Mouse (Mus musculus): ENCODE data around the gene Rgs10. TPM values are rescaled to one million over a fixed set of nuclear protein-coding genes. Genes with fewer than 3 reads are reported as not detected.
A peak's percentile ranks its signal among the peaks of the same experiment; 100 is the strongest.

Rgs10 gene
- polyA plus RNA-seq, 1 experiment from 2014 or later, result 32.6 TPM

- no peak overlapping the region for H3K27ac ChIP-seq (ENCODE audit: low read length)
Observed at GRCm38 (mm10) chr7:128383726-128384463, 34.7 kb downstream of the Rgs10 start.

GRCm38 (mm10) chr7:128383189-128383725 is 35.3 kb downstream of the Rgs10 start:
- Histone ChIP-seq H3K4me1 (ENCODE audit: control insufficient read depth, insufficient read depth, low read length) (peaks cover 13% of the 10 kb centered on the region), H3K9me3 (ENCODE audit: control insufficient read depth, low read depth, low read length) (no peaks in the 10 kb centered on the region), H3K36me3 (ENCODE audit: control insufficient read depth, insufficient read depth, low read length) (no peaks in the 10 kb centered on the region), H3K27ac (ENCODE audit: low read length) (no peak overlapping the region), H3K4me3 (ENCODE audit: low read depth, low read length) (no peak overlapping the region), H3K4me2 (replicated peaks; ENCODE audit: low read depth, low read length) (no peak overlapping the region), H3K9ac (replicated peaks; ENCODE audit: low read depth, low read length) (no peak overlapping the region), H3K27me3 (ENCODE audit: control insufficient read depth, insufficient read depth, low read length) (no peaks in the 10 kb centered on the region)
- no peak for ATAC-seq (ENCODE audit: insufficient number of reproducible peaks, insufficient read depth, low FRiP score, low read depth)
- 74% methylated on average over 7 of the region's 7 CpGs for WGBS

More at GRCm38 (mm10) chr7:128383726-128384463, 34.7 kb downstream of the Rgs10 start:
- Histone ChIP-seq H3K9me3 (ENCODE audit: control insufficient read depth, low read depth, low read length) (no peaks in the 10 kb centered on the region), H3K4me1 (ENCODE audit: control insufficient read depth, insufficient read depth, low read length) (peaks cover 17% of the 10 kb centered on the region), H3K27me3 (ENCODE audit: control insufficient read depth, insufficient read depth, low read length) (no peaks in the 10 kb centered on the region), H3K9ac (replicated peaks; ENCODE audit: low read depth, low read length) (no peak overlapping the region), H3K4me3 (ENCODE audit: low read depth, low read length) (no peak overlapping the region), H3K36me3 (ENCODE audit: control insufficient read depth, insufficient read depth, low read length) (no peaks in the 10 kb centered on the region), H3K4me2 (replicated peaks; ENCODE audit: low read depth, low read length) (no peak overlapping the region)
- 61% methylated on average over 10 of the region's 10 CpGs for WGBS
- no peak for ATAC-seq (ENCODE audit: insufficient number of reproducible peaks, insufficient read depth, low FRiP score, low read depth)

DNA sequence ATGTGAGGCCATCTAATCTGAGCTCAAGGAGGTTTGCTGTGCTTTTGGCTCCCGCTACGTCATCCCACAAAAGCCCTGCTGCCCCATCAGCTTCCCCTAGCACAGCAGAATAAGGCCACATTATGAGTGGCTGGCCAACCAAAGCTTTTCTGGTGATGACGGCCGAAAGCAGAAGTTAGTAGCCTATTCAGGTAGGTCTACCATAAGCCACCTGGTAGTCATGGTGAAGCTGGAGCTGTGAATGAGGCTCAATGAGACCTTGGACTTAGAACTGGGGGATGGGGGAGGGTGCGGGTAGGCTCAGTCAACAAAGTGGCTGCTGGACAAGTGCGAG is 36.1 kb downstream of the Rgs10 start:
- no peaks in the 10 kb centered on the region for H3K9me3 ChIP-seq (ENCODE audit: control insufficient read depth, low read depth, low read length)
- H3K27me3 ChIP-seq (ENCODE audit: control insufficient read depth, insufficient read depth, low read length), result no peaks in the 10 kb centered on the region
- H3K27ac ChIP-seq (ENCODE audit: low read length), result no peak overlapping the region
- WGBS, result 96% methylated on average over 6 of the region's 6 CpGs
- ATAC-seq (ENCODE audit: insufficient number of reproducible peaks, insufficient read depth, low FRiP score, low read depth), result no peak
- H3K9ac ChIP-seq (replicated peaks; ENCODE audit: low read depth, low read length), result no peak overlapping the region
- H3K36me3 ChIP-seq (ENCODE audit: control insufficient read depth, insufficient read depth, low read length), result no peaks in the 10 kb centered on the region
- H3K4me3 ChIP-seq (ENCODE audit: low read depth, low read length), result no peak overlapping the region
- peaks cover 13% of the 10 kb centered on the region; the same call in 1 of the 2 replicates for H3K4me1 ChIP-seq (ENCODE audit: control insufficient read depth, insufficient read depth, low read length)
- no peak overlapping the region for H3K4me2 ChIP-seq (replicated peaks; ENCODE audit: low read depth, low read length)

- H3K4me3 ChIP-seq (ENCODE audit: low read depth, low read length), result no peak overlapping the region
- H3K4me1 ChIP-seq (ENCODE audit: control insufficient read depth, insufficient read depth, low read length), result peaks cover 13% of the 10 kb centered on the region; the same call in 1 of the 2 replicates
- 78% methylated on average over 14 of the region's 14 CpGs for WGBS
- H3K9ac ChIP-seq (replicated peaks; ENCODE audit: low read depth, low read length), result no peak overlapping the region
- H3K9me3 ChIP-seq (ENCODE audit: control insufficient read depth, low read depth, low read length), result no peaks in the 10 kb centered on the region
- H3K36me3 ChIP-seq (ENCODE audit: control insufficient read depth, insufficient read depth, low read length), result no peaks in the 10 kb centered on the region
- no peak overlapping the region for H3K27ac ChIP-seq (ENCODE audit: low read length)
- no peak overlapping the region for H3K4me2 ChIP-seq (replicated peaks; ENCODE audit: low read depth, low read length)
- no peaks in the 10 kb centered on the region for H3K27me3 ChIP-seq (ENCODE audit: control insufficient read depth, insufficient read depth, low read length)
- no peak for ATAC-seq (ENCODE audit: insufficient number of reproducible peaks, insufficient read depth, low FRiP score, low read depth)
Observed at GRCm38 (mm10) chr7:128381811-128382526, 36.6 kb downstream of the Rgs10 start.

DNA sequence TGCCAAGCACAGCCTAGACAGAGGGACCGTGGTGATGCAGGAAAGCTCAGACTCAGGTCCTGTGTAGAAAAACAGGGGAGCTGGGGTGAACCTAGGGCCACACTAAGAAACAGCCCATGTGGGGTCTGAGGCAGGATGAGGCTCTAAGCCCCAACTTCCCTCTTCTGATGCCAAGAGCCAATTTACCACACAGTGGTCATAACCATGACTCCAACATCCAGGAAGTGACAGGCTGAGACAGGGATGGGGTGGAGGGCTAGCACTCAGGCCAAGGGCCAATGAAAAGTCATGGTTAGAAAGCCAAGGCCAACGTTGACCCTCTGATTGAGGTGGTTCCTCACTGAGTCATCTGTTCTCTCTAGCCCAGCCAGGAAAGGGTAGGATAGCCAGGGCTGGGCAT is 37.6 kb downstream of the Rgs10 start:
- H3K36me3 ChIP-seq (ENCODE audit: control insufficient read depth, insufficient read depth, low read length), result no peaks in the 10 kb centered on the region
- H3K4me2 ChIP-seq (replicated peaks; ENCODE audit: low read depth, low read length), result no peak overlapping the region
- no peak overlapping the region for H3K27ac ChIP-seq (ENCODE audit: low read length)
- H3K9me3 ChIP-seq (ENCODE audit: control insufficient read depth, low read depth, low read length), result no peaks in the 10 kb centered on the region
- no peak for ATAC-seq (ENCODE audit: insufficient number of reproducible peaks, insufficient read depth, low FRiP score, low read depth)
- 87% methylated on average over 2 of the region's 2 CpGs for WGBS
- H3K4me1 ChIP-seq (ENCODE audit: control insufficient read depth, insufficient read depth, low read length), result peaks cover 13% of the 10 kb centered on the region; the same call in 1 of the 2 replicates
- no peak overlapping the region for H3K9ac ChIP-seq (replicated peaks; ENCODE audit: low read depth, low read length)
- no peaks in the 10 kb centered on the region for H3K27me3 ChIP-seq (ENCODE audit: control insufficient read depth, insufficient read depth, low read length)
- H3K4me3 ChIP-seq (ENCODE audit: low read depth, low read length), result no peak overlapping the region

GRCm38 (mm10) chr7:128379162-128379805 is 39.3 kb downstream of the Rgs10 start:
- Histone ChIP-seq H3K36me3 (ENCODE audit: control insufficient read depth, insufficient read depth, low read length) (no peaks in the 10 kb centered on the region), H3K4me3 (ENCODE audit: low read depth, low read length) (no peak overlapping the region), H3K27me3 (ENCODE audit: control insufficient read depth, insufficient read depth, low read length) (no peaks in the 10 kb centered on the region), H3K4me2 (replicated peaks; ENCODE audit: low read depth, low read length) (no peak overlapping the region), H3K9me3 (ENCODE audit: control insufficient read depth, low read depth, low read length) (no peaks in the 10 kb centered on the region), H3K9ac (replicated peaks; ENCODE audit: low read depth, low read length) (no peak overlapping the region), H3K4me1 (ENCODE audit: control insufficient read depth, insufficient read depth, low read length) (peaks cover 13% of the 10 kb centered on the region; the same call in 1 of the 2 replicates), H3K27ac (ENCODE audit: low read length) (peak overlapping the region; percentile 71; the same call in 1 of the 2 replicates)
- WGBS, result 48% methylated on average over 16 of the region's 16 CpGs
- ATAC-seq (ENCODE audit: insufficient number of reproducible peaks, insufficient read depth, low FRiP score, low read depth), result peak; percentile 58; the same call in 1 of the 2 replicates

- 83% methylated on average over 11 of the region's 11 CpGs for WGBS
- no peak for ATAC-seq (ENCODE audit: insufficient number of reproducible peaks, insufficient read depth, low FRiP score, low read depth)
- Histone ChIP-seq H3K27me3 (ENCODE audit: control insufficient read depth, insufficient read depth, low read length) (no peaks in the 10 kb centered on the region), H3K4me3 (ENCODE audit: low read depth, low read length) (no peak overlapping the region), H3K9me3 (ENCODE audit: control insufficient read depth, low read depth, low read length) (peaks cover 3% of the 10 kb centered on the region; the same call in 1 of the 2 replicates), H3K9ac (replicated peaks; ENCODE audit: low read depth, low read length) (no peak overlapping the region), H3K4me1 (ENCODE audit: control insufficient read depth, insufficient read depth, low read length) (peaks cover 13% of the 10 kb centered on the region; the same call in 1 of the 2 replicates), H3K36me3 (ENCODE audit: control insufficient read depth, insufficient read depth, low read length) (no peaks in the 10 kb centered on the region), H3K27ac (ENCODE audit: low read length) (no peak overlapping the region), H3K4me2 (replicated peaks; ENCODE audit: low read depth, low read length) (no peak overlapping the region)
Observed at GRCm38 (mm10) chr7:128376206-128376701, 42.3 kb downstream of the Rgs10 start.

GRCm38 (mm10) chr7:128374156-128374555 is 44.4 kb downstream of the Rgs10 start:
- Histone ChIP-seq H3K27me3 (ENCODE audit: control insufficient read depth, insufficient read depth, low read length) (no peaks in the 10 kb centered on the region), H3K36me3 (ENCODE audit: control insufficient read depth, insufficient read depth, low read length) (no peaks in the 10 kb centered on the region), H3K9me3 (ENCODE audit: control insufficient read depth, low read depth, low read length) (peaks cover 3% of the 10 kb centered on the region; the same call in 1 of the 2 replicates), H3K9ac (replicated peaks; ENCODE audit: low read depth, low read length) (no peak overlapping the region), H3K4me3 (ENCODE audit: low read depth, low read length) (no peak overlapping the region), H3K4me2 (replicated peaks; ENCODE audit: low read depth, low read length) (no peak overlapping the region), H3K4me1 (ENCODE audit: control insufficient read depth, insufficient read depth, low read length) (peaks cover 4% of the 10 kb centered on the region; the same call in 1 of the 2 replicates), H3K27ac (ENCODE audit: low read length) (no peak overlapping the region)
- WGBS, result 92% methylated on average over 11 of the region's 11 CpGs
- ATAC-seq (ENCODE audit: insufficient number of reproducible peaks, insufficient read depth, low FRiP score, low read depth), result no peak
